Mouse (Mus musculus) stomach, embryonic 16.5 days (tissue): ENCODE results near the gene H1fx. TPM values are rescaled to one million over a fixed set of nuclear protein-coding genes. Genes with fewer than 3 reads are reported as not detected.

Experiments
- ATAC-seq: fragments of 200-750 bp; cut with Nextera tagmentation; 2 replicates; pipeline ENCODE4 v1.8.0; 2017; ENCODE audit warnings: moderate number of reproducible peaks, moderate TSS enrichment; ENCODE audit not compliant: insufficient read depth, low FRiP score
- H3K27ac ChIP-seq: fragments of 300-500 bp; sonication (generic); 2 replicates; pipeline ENCODE4 v1.5.1; 2014; ENCODE audit warnings: low read length
- H3K27me3 ChIP-seq: fragments of 300-500 bp; sonication (generic); 2 replicates; pipeline ENCODE4 v1.6.1; 2014; ENCODE audit warnings: low read length, control low read depth, mixed read lengths; ENCODE audit not compliant: control insufficient read depth, insufficient read depth
- H3K36me3 ChIP-seq: fragments of 300-500 bp; sonication (generic); 2 replicates; pipeline ENCODE4 v1.6.1; 2014; ENCODE audit warnings: low read length; ENCODE audit not compliant: control insufficient read depth, insufficient read depth
- H3K4me1 ChIP-seq: fragments of 300-500 bp; sonication (generic); 2 replicates; pipeline ENCODE4 v1.6.1; 2014; ENCODE audit warnings: low read length, control low read depth, mixed read lengths; ENCODE audit not compliant: control insufficient read depth, insufficient read depth
- H3K4me2 ChIP-seq: fragments of 300-500 bp; sonication (generic); 2 replicates; pipeline ENCODE4 v1.6.1; 2014; ENCODE audit warnings: low read depth, low read length, mixed read lengths
- H3K4me3 ChIP-seq: fragments of 300-500 bp; sonication (generic); replicated peaks from 2 replicates; pipeline ENCODE4 v1.5.1; 2014; ENCODE audit warnings: mild to moderate bottlenecking, low read length
- H3K9ac ChIP-seq: fragments of 300-500 bp; sonication (generic); 2 replicates; pipeline ENCODE4 v1.6.1; 2014; ENCODE audit warnings: low read length
- H3K9me3 ChIP-seq: fragments of 300-500 bp; sonication (generic); replicated peaks from 2 replicates; pipeline ENCODE4 v1.6.1; 2016; ENCODE audit warnings: low read length, control low read depth; ENCODE audit not compliant: control insufficient read depth
- WGBS: fragments of 180-500 bp; shearing (Covaris S2); extraction: QIAGEN DNeasy Blood & Tissue Kit; methylation state at CpG from one replicate; pipeline ENCODE4 v1.1.7; 2014; 5-methylcytosine and 5-hydroxymethylcytosine counted together
- polyA plus RNA-seq: library from polyadenylated mRNA; unstranded; fragments of >200 nt; fragmentation: Nextera tagmentation; extraction: Ambion mirVana; gene quantifications from 2 replicates; pipeline ENCODE4 v1.2.1, GENCODE M21; 2015

Gene H1fx
- polyA plus RNA-seq = 4.0 and 7.1 TPM in 2 replicates

DNA sequence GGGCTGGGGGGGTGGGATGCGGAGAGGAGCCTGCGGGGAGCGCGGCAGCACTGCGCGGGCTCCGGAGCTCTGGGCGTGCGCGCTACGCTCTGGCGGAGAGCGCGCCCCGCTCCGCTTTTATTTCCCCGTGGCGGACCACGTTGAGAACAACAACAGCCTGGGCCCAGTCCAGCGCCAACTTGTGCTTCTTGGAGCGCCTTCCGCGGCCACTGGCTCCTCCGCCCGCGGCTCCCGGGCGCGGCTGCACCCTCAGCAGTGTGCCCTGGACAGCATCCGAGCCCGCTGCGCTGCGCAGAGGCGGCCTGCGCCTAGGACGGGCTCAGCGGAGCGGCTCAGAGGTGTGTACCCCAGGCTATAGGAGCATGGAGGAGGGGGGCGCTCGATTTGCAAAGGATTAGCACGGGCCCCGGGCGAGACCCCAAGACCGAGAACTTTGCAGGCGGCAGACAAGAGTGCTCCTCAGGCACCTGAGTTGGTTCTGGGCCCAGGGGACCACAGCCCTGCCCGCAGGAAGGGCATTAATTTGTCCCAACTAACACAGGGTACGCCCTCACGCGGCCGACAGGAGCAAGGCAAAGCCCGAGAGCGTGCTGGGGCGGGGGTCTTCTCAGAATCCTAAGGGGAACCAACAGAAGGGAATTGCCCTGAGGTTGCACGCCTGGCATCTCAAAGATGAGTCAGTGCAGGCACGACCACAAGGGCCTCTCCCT lies at the start of gene H1fx:
Gene H1fx (minus strand): TSS at position 91 of the 710 bp plus-strand sequence.
- no peaks in the 10 kb centered on the region for H3K36me3 ChIP-seq
- H3K27ac ChIP-seq = peak within 1 kb of the TSS; percentile 84
- H3K4me3 ChIP-seq = peak within 1 kb of the TSS; percentile 93
- WGBS = under 1% methylated on average over 49 of the region's 55 CpGs
- peak within 1 kb of the TSS; percentile 72 for H3K4me2 ChIP-seq
- H3K9me3 ChIP-seq = no peaks in the 10 kb centered on the region
- peaks cover 12% of the 10 kb centered on the region for H3K4me1 ChIP-seq
- H3K27me3 ChIP-seq = no peaks in the 10 kb centered on the region
- peak within 1 kb of the TSS; percentile 95 for H3K9ac ChIP-seq
- peak; percentile 84 for ATAC-seq

DNA sequence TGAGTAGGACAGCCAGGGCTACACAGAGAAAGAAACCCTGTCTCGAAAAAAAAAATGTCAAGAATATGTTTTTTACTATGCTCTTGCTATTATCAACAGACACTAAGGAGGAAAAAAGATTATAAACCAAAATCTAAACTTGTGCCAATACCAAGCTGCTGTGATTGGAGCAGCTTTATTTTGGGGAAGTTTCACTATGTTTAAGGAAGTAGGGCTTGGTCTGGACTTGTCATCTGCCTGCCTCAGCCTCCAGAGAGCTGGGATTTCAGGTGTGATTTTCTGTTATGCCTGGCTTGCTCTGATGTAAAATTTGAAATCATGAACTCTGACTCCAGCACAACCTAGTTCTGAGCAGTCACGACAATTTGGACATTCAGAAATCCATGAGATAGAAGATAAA lies 49.0 kb upstream of the H1fx start:
- Histone ChIP-seq H3K4me1 (no peaks in the 10 kb centered on the region), H3K27ac (no peak overlapping the region), H3K4me3 (no peak overlapping the region), H3K36me3 (0 out of 2 replicates have a peak, but pooled peaks cover 3% of the 10 kb centered on the region), H3K9me3 (no peaks in the 10 kb centered on the region), H3K27me3 (no peaks in the 10 kb centered on the region), H3K4me2 (no peak overlapping the region), H3K9ac (no peak overlapping the region)
- ATAC-seq = no peak
- WGBS = 94% methylated on average over 2 of the region's 2 CpGs

DNA sequence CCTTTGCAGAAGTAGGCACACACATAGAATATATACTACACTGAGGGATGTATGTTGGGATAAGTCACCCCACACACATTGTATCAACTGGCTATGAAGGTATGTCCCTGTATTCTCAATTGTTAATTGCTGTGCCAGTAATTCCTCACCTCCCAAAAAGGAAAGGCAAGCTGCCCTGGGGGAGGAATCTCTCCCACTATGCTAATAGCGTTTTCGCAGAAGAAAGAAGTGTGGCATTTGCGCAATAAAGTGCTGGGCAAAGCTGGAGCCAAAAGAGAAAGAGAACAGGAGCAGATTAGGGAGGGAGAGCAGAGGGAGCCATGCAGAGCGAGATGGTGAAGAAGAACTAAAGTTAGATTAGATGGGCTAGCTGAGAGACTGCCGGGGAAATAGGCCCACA lies 46.0 kb upstream of the H1fx start:
- Histone ChIP-seq H3K4me1 (peaks cover 3% of the 10 kb centered on the region; the same call in 1 of the 2 replicates), H3K9ac (no peak overlapping the region), H3K27ac (no peak overlapping the region), H3K4me3 (no peak overlapping the region), H3K9me3 (no peaks in the 10 kb centered on the region), H3K27me3 (no peaks in the 10 kb centered on the region), H3K36me3 (peaks cover 7% of the 10 kb centered on the region; the same call in 1 of the 2 replicates), H3K4me2 (no peak overlapping the region)
- 79% methylated on average over 5 of the region's 5 CpGs for WGBS
- ATAC-seq = no peak

DNA sequence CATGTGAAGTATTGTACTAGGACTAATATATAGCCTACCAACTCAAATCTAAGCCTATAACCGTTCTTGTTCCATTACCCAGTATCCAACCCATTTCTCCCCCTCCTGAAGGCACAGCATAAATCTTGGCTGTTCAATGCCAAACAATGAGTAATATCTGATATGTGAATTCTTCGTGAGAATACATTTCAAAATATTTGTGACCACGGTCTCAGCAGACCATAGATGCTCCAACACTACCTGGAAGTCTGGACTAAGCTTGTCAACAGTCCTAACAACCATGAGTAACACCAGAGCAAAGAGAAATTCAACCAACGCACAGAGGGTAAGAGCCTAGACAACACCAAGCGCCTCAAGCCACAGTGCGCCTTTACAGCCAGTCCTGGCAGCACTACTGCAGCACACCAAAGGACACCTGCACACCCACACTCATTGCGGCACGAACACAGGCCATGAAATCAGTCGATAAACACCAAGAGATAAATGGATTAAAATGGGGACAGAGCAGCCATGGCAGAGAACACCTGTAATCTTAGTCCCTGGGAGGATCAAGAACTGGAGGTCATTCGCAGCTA lies 42.0 kb upstream of the H1fx start:
- H3K36me3 ChIP-seq = peaks cover 7% of the 10 kb centered on the region; the same call in 1 of the 2 replicates
- H3K4me2 ChIP-seq = no peak overlapping the region
- WGBS = 92% methylated on average over 10 of the region's 10 CpGs
- H3K9me3 ChIP-seq = no peaks in the 10 kb centered on the region
- no peak overlapping the region for H3K4me3 ChIP-seq
- no peak for ATAC-seq
- peaks cover 3% of the 10 kb centered on the region for H3K4me1 ChIP-seq
- H3K27ac ChIP-seq = no peak overlapping the region
- no peaks in the 10 kb centered on the region for H3K27me3 ChIP-seq
- H3K9ac ChIP-seq = no peak overlapping the region

DNA sequence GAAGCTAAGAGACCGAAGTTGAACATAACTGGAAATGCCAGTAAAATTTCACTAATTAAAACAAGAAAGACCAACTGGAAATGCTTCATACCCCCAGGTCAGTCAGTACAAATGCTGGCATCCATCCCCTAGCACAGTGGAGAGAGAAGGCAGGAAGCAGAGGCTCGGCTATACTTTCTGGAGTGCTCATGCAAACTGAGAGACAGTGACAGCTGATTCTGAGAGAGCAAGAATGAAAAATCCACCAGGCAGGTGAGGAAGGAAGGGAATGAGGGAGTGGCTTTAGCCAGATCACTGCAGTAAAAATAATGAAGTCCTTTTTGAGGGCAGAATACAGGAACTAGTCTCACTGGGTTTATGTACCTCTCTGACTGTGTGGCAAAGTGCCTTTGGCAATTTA lies 37.7 kb upstream of the H1fx start:
- H3K4me2 ChIP-seq = no peak overlapping the region
- H3K36me3 ChIP-seq = peaks cover 4% of the 10 kb centered on the region; the same call in 1 of the 2 replicates
- H3K27ac ChIP-seq = no peak overlapping the region
- H3K9ac ChIP-seq = no peak overlapping the region
- H3K27me3 ChIP-seq = no peaks in the 10 kb centered on the region
- peaks cover 7% of the 10 kb centered on the region for H3K4me1 ChIP-seq
- no peak for ATAC-seq
- H3K4me3 ChIP-seq = no peak overlapping the region
- WGBS = 73% methylated on average over 2 of the region's 2 CpGs
- H3K9me3 ChIP-seq = no peaks in the 10 kb centered on the region

DNA sequence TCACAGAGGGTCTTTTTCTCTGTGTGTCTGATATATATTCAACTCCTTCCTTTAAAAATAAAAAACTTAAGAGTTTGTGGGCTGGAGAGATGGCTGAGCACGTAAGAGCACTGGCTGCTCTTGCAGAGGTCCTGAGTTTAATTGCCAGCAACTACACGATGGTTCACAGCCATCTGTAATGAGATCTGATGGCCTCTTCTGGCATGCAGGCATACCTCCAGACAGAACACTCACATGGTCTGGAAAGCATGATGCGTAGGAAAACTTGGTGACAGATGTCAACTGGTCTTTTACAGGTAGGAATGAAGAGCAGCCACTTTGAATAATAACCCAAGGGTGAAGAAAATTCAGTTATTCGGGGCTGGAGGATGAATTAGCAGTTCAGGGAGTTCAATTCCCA lies 36.4 kb upstream of the H1fx start:
- H3K4me2 ChIP-seq = no peak overlapping the region
- H3K4me1 ChIP-seq = peaks cover 4% of the 10 kb centered on the region; the same call in 1 of the 2 replicates
- H3K9ac ChIP-seq = no peak overlapping the region
- no peak overlapping the region for H3K4me3 ChIP-seq
- no peaks in the 10 kb centered on the region for H3K27me3 ChIP-seq
- ATAC-seq = no peak
- 61% methylated on average over 4 of the region's 4 CpGs for WGBS
- no peak overlapping the region for H3K27ac ChIP-seq
- H3K36me3 ChIP-seq = no peaks in the 10 kb centered on the region
- no peaks in the 10 kb centered on the region for H3K9me3 ChIP-seq

DNA sequence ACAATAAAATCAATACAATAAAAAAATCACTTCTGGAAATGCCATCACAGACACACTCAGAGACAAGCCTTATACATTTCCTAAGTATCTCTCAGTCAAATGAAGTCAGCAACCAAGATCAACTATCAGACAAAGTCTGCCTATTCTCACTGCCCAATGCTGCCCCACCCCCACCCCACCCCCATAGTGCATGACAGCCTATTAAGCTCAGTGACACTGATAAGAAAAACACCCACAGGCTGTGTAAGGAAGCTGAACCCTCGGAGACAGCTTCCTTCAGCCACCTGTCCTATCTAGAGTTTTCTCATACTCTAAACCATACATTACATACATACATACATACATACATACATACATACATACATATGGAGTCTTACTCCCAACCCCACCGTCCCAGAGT lies 34.4 kb upstream of the H1fx start:
- ATAC-seq = no peak
- peaks cover 4% of the 10 kb centered on the region; the same call in 1 of the 2 replicates for H3K4me1 ChIP-seq
- 53% methylated on average over 2 of the region's 2 CpGs for WGBS
- no peak overlapping the region; the same call in 1 of the 2 replicates for H3K27ac ChIP-seq
- H3K9ac ChIP-seq = no peak overlapping the region
- no peak overlapping the region for H3K4me3 ChIP-seq
- H3K27me3 ChIP-seq = no peaks in the 10 kb centered on the region
- H3K4me2 ChIP-seq = no peak overlapping the region
- H3K36me3 ChIP-seq = no peaks in the 10 kb centered on the region; the same call in 1 of the 2 replicates
- H3K9me3 ChIP-seq = no peaks in the 10 kb centered on the region

DNA sequence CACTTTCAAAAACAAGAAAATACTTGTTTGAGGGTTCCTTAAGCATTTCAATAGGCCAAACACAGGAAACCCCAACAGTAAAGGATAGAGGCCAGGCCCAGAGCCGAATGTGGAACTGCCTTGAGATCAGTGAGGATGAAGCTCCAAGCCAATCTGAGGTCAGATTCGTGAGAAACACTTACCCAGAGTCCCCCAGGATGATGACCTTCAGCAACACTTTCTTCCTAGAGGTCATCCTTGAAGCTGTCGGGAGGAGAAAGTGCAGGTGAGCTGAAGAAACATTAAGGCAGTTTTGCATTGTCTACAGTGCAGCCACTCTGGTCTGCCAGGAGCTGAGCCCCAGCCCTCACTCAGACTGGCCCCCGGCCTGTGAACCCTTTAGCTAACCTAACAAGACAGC lies 32.0 kb upstream of the H1fx start:
- H3K9ac ChIP-seq = no peak overlapping the region
- H3K4me3 ChIP-seq = no peak overlapping the region
- H3K27ac ChIP-seq = no peak overlapping the region
- peaks cover 6% of the 10 kb centered on the region for H3K36me3 ChIP-seq
- no peak for ATAC-seq
- H3K27me3 ChIP-seq = no peaks in the 10 kb centered on the region
- no peak overlapping the region for H3K4me2 ChIP-seq
- 74% methylated on average over 4 of the region's 4 CpGs for WGBS
- H3K9me3 ChIP-seq = no peaks in the 10 kb centered on the region
- peaks cover 4% of the 10 kb centered on the region; the same call in 1 of the 2 replicates for H3K4me1 ChIP-seq

DNA sequence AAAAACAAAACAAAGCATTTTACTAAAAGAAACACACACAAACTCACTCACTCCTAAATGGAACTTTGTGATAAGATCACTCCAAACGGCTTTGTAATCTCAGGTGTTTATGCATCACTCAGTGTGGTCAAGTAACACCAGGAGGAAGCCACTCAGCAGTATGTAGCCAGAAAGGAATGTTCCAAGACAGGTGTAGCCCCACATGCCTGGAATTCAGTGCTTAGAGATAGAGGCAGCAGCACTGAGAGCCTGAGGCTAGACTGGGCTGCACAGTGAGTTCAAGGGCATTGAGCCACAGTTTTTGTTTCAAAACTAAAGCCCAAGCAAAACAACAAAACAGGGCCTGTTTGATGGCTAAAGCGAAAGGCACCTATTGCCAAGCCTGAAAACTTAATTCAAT lies 31.2 kb upstream of the H1fx start:
- H3K36me3 ChIP-seq = peaks cover 6% of the 10 kb centered on the region
- no peak overlapping the region for H3K4me2 ChIP-seq
- no peaks in the 10 kb centered on the region for H3K27me3 ChIP-seq
- no peak overlapping the region for H3K27ac ChIP-seq
- H3K9ac ChIP-seq = no peak overlapping the region
- WGBS = 67% methylated on average over 2 of the region's 2 CpGs
- H3K9me3 ChIP-seq = no peaks in the 10 kb centered on the region
- H3K4me1 ChIP-seq = peaks cover 4% of the 10 kb centered on the region; the same call in 1 of the 2 replicates
- no peak overlapping the region for H3K4me3 ChIP-seq
- no peak for ATAC-seq
